Mouse (Mus musculus): ENCODE measurements around the gene Cab39l. TPM values are rescaled to one million over a fixed set of nuclear protein-coding genes. Genes with fewer than 3 reads are reported as not detected.

Gene Cab39l
- polyA plus RNA-seq, 1 experiment from 2014 or later: 25.1 TPM

- no peaks in the 10 kb centered on the region for H3K9me3 ChIP-seq (replicated peaks)
- peak overlapping the region; percentile 95 for H3K27ac ChIP-seq (replicated peaks)
- WGBS (ENCODE audit: insufficient replicate concordance): 4% methylated on average over 7 of the region's 7 CpGs
- peak overlapping the region; percentile 82 for H3K9ac ChIP-seq
- ATAC-seq (ENCODE audit: insufficient read depth): no peak
- H3K36me3 ChIP-seq (replicated peaks): no peaks in the 10 kb centered on the region
- peak overlapping the region; percentile 72 for H3K4me3 ChIP-seq (replicated peaks)
- no peaks in the 10 kb centered on the region for H3K27me3 ChIP-seq
- peaks cover 19% of the 10 kb centered on the region for H3K4me1 ChIP-seq (replicated peaks)
- H3K4me2 ChIP-seq: peak overlapping the region; percentile 83
These were observed 733 bp upstream of the Cab39l start for GRCm38 (mm10) chr14:59440039-59440438.

- Histone ChIP-seq H3K4me3 (replicated peaks) (peak overlapping the region; percentile 72), H3K4me2 (peak overlapping the region; percentile 83), H3K4me1 (replicated peaks) (peaks cover 19% of the 10 kb centered on the region), H3K36me3 (replicated peaks) (no peaks in the 10 kb centered on the region), H3K27me3 (no peaks in the 10 kb centered on the region), H3K27ac (replicated peaks) (peak overlapping the region; percentile 95), H3K9me3 (replicated peaks) (no peaks in the 10 kb centered on the region), H3K9ac (peak overlapping the region; percentile 82)
- 6% methylated on average over 6 of the region's 6 CpGs for WGBS (ENCODE audit: insufficient replicate concordance)
- ATAC-seq (ENCODE audit: insufficient read depth): no peak
These were observed 667 bp downstream of the Cab39l start for GRCm38 (mm10) chr14:59441472-59441805.

GRCm38 (mm10) chr14:59445421-59445820 lies 4.6 kb downstream of the Cab39l start:
- Histone ChIP-seq H3K36me3 (replicated peaks) (no peaks in the 10 kb centered on the region), H3K27me3 (no peaks in the 10 kb centered on the region), H3K9me3 (replicated peaks) (no peaks in the 10 kb centered on the region), H3K4me1 (replicated peaks) (peaks cover 7% of the 10 kb centered on the region), H3K9ac (no peak overlapping the region), H3K4me3 (replicated peaks) (no peak overlapping the region), H3K4me2 (no peak overlapping the region), H3K27ac (replicated peaks) (no peak overlapping the region)
- no peak for ATAC-seq (ENCODE audit: insufficient read depth)
- WGBS (ENCODE audit: insufficient replicate concordance): 65% methylated on average over 1 of the region's 1 CpGs

GRCm38 (mm10) chr14:59447981-59448380 lies 7.2 kb downstream of the Cab39l start:
- no peak overlapping the region for H3K4me3 ChIP-seq (replicated peaks)
- H3K4me2 ChIP-seq: no peak overlapping the region
- no peak overlapping the region for H3K9ac ChIP-seq
- no peaks in the 10 kb centered on the region for H3K27me3 ChIP-seq
- no peaks in the 10 kb centered on the region for H3K9me3 ChIP-seq (replicated peaks)
- peaks cover 4% of the 10 kb centered on the region; the same call in 1 of the 2 replicates for H3K4me1 ChIP-seq (replicated peaks)
- H3K27ac ChIP-seq (replicated peaks): no peak overlapping the region
- ATAC-seq (ENCODE audit: insufficient read depth): no peak
- no peaks in the 10 kb centered on the region for H3K36me3 ChIP-seq (replicated peaks)

- Histone ChIP-seq H3K4me1 (replicated peaks) (0 out of 2 replicates have a peak, but pooled peaks cover 3% of the 10 kb centered on the region), H3K9me3 (replicated peaks) (no peaks in the 10 kb centered on the region), H3K4me2 (no peak overlapping the region), H3K9ac (no peak overlapping the region), H3K4me3 (replicated peaks) (no peak overlapping the region), H3K27me3 (no peaks in the 10 kb centered on the region), H3K36me3 (replicated peaks) (peaks cover 7% of the 10 kb centered on the region), H3K27ac (replicated peaks) (no peak overlapping the region)
- 74% methylated on average over 2 of the region's 2 CpGs for WGBS (ENCODE audit: insufficient replicate concordance)
- ATAC-seq (ENCODE audit: insufficient read depth): no peak
These were observed 25.7 kb downstream of the Cab39l start for GRCm38 (mm10) chr14:59466503-59466902.

GRCm38 (mm10) chr14:59467798-59468197 lies 27.0 kb downstream of the Cab39l start:
- 0 out of 2 replicates have a peak, but pooled peaks cover 3% of the 10 kb centered on the region for H3K4me1 ChIP-seq (replicated peaks)
- WGBS (ENCODE audit: insufficient replicate concordance): 50% methylated on average over 1 of the region's 1 CpGs
- H3K9ac ChIP-seq: no peak overlapping the region
- no peak overlapping the region for H3K4me2 ChIP-seq
- H3K27ac ChIP-seq (replicated peaks): no peak overlapping the region
- H3K27me3 ChIP-seq: no peaks in the 10 kb centered on the region
- no peaks in the 10 kb centered on the region for H3K9me3 ChIP-seq (replicated peaks)
- no peak overlapping the region for H3K4me3 ChIP-seq (replicated peaks)
- ATAC-seq (ENCODE audit: insufficient read depth): no peak
- H3K36me3 ChIP-seq (replicated peaks): no peaks in the 10 kb centered on the region

GRCm38 (mm10) chr14:59470781-59471180 lies 30.0 kb downstream of the Cab39l start:
- Histone ChIP-seq H3K36me3 (replicated peaks) (no peaks in the 10 kb centered on the region), H3K4me2 (no peak overlapping the region), H3K4me1 (replicated peaks) (0 out of 2 replicates have a peak, but pooled peaks cover 3% of the 10 kb centered on the region), H3K9ac (no peak overlapping the region), H3K4me3 (replicated peaks) (no peak overlapping the region), H3K27ac (replicated peaks) (no peak overlapping the region), H3K9me3 (replicated peaks) (no peaks in the 10 kb centered on the region), H3K27me3 (no peaks in the 10 kb centered on the region)
- 71% methylated on average over 1 of the region's 1 CpGs for WGBS (ENCODE audit: insufficient replicate concordance)
- no peak for ATAC-seq (ENCODE audit: insufficient read depth)

GRCm38 (mm10) chr14:59478699-59479098 lies 37.9 kb downstream of the Cab39l start:
- Histone ChIP-seq H3K27ac (replicated peaks) (no peak overlapping the region), H3K9ac (no peak overlapping the region), H3K4me1 (replicated peaks) (no peaks in the 10 kb centered on the region), H3K4me2 (no peak overlapping the region), H3K4me3 (replicated peaks) (no peak overlapping the region), H3K36me3 (replicated peaks) (no peaks in the 10 kb centered on the region), H3K27me3 (no peaks in the 10 kb centered on the region), H3K9me3 (replicated peaks) (no peaks in the 10 kb centered on the region)
- ATAC-seq (ENCODE audit: insufficient read depth): no peak
- 68% methylated on average over 6 of the region's 6 CpGs for WGBS (ENCODE audit: insufficient replicate concordance)

- Histone ChIP-seq H3K4me1 (replicated peaks) (no peaks in the 10 kb centered on the region), H3K36me3 (replicated peaks) (no peaks in the 10 kb centered on the region), H3K9me3 (replicated peaks) (no peaks in the 10 kb centered on the region), H3K4me2 (no peak overlapping the region), H3K9ac (no peak overlapping the region), H3K4me3 (replicated peaks) (no peak overlapping the region), H3K27ac (replicated peaks) (no peak overlapping the region), H3K27me3 (no peaks in the 10 kb centered on the region)
- 70% methylated on average over 4 of the region's 4 CpGs for WGBS (ENCODE audit: insufficient replicate concordance)
- ATAC-seq (ENCODE audit: insufficient read depth): no peak
These were observed 44.6 kb downstream of the Cab39l start for GRCm38 (mm10) chr14:59485247-59485810.

- no peak overlapping the region for H3K4me2 ChIP-seq
- H3K4me1 ChIP-seq (replicated peaks): no peaks in the 10 kb centered on the region
- no peaks in the 10 kb centered on the region for H3K36me3 ChIP-seq (replicated peaks)
- H3K9me3 ChIP-seq (replicated peaks): no peaks in the 10 kb centered on the region
- no peak overlapping the region for H3K4me3 ChIP-seq (replicated peaks)
- H3K27me3 ChIP-seq: no peaks in the 10 kb centered on the region
- no peak for ATAC-seq (ENCODE audit: insufficient read depth)
- whole genome bisulfite sequencing (ENCODE audit: insufficient replicate concordance): 61% methylated on average over 4 of the region's 4 CpGs
- no peak overlapping the region for H3K27ac ChIP-seq (replicated peaks)
- no peak overlapping the region for H3K9ac ChIP-seq
These were observed 51.6 kb downstream of the Cab39l start for GRCm38 (mm10) chr14:59492376-59492775.

- Histone ChIP-seq H3K9me3 (replicated peaks) (no peaks in the 10 kb centered on the region), H3K27me3 (no peaks in the 10 kb centered on the region), H3K36me3 (replicated peaks) (peaks cover 10% of the 10 kb centered on the region; the same call in 1 of the 2 replicates), H3K4me1 (replicated peaks) (no peaks in the 10 kb centered on the region), H3K27ac (replicated peaks) (no peak overlapping the region), H3K9ac (no peak overlapping the region), H3K4me3 (replicated peaks) (no peak overlapping the region), H3K4me2 (no peak overlapping the region)
- WGBS (ENCODE audit: insufficient replicate concordance): 82% methylated on average over 5 of the region's 5 CpGs
- no peak for ATAC-seq (ENCODE audit: insufficient read depth)
These were observed 57.2 kb downstream of the Cab39l start for GRCm38 (mm10) chr14:59497928-59498327.

- WGBS (ENCODE audit: insufficient replicate concordance): 67% methylated on average over 8 of the region's 8 CpGs
- H3K9ac ChIP-seq: no peak overlapping the region
- no peaks in the 10 kb centered on the region for H3K27me3 ChIP-seq
- H3K9me3 ChIP-seq (replicated peaks): no peaks in the 10 kb centered on the region
- peaks cover 9% of the 10 kb centered on the region; the same call in 1 of the 2 replicates for H3K36me3 ChIP-seq (replicated peaks)
- H3K4me3 ChIP-seq (replicated peaks): no peak overlapping the region
- no peak overlapping the region for H3K4me2 ChIP-seq
- no peak overlapping the region for H3K27ac ChIP-seq (replicated peaks)
- H3K4me1 ChIP-seq (replicated peaks): no peaks in the 10 kb centered on the region
- ATAC-seq (ENCODE audit: insufficient read depth): no peak
These were observed 64.1 kb downstream of the Cab39l start for GRCm38 (mm10) chr14:59504831-59505230.
